Mouse (Mus musculus): ENCODE measurements at regions not wholly inside any gene's neighbourhood (a gene's known extent, or its start where the extent isn't known, plus 50 kb on each side); places are given as distances from the start of the nearest gene placed in this dataset.
"Not testable (repeated sequence)": the region's sequence is repeated elsewhere in the genome, so short reads cannot be mapped to it uniquely, and the experiment has no call there.

- not testable (repeated sequence) for DNase-seq
Observed at GRCm38 (mm10) chrX:75734628-75735302, 140.2 kb downstream of the Pls3 start.

DNA sequence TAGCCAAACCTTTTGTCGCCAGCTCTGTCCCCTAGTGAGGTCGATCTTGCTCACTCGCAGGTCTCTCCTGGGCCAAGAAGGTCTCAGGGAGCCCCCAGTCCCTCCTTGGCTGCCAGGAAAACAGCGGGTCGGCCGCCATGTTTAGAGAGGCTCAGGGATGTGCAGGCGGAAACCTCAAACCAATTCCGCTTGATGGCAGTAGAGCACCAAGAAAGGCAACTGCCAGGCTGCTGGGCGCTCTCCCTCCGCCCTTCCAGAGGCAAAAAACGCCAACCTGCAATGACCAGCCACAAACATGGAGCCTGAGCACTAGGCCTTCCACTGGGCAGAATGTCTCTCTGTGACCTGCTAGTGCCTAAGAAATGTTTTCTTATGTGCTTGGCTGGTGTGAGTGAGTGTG, 141.3 kb downstream of the Pls3 start:
- not testable (repeated sequence) for DNase-seq

DNA sequence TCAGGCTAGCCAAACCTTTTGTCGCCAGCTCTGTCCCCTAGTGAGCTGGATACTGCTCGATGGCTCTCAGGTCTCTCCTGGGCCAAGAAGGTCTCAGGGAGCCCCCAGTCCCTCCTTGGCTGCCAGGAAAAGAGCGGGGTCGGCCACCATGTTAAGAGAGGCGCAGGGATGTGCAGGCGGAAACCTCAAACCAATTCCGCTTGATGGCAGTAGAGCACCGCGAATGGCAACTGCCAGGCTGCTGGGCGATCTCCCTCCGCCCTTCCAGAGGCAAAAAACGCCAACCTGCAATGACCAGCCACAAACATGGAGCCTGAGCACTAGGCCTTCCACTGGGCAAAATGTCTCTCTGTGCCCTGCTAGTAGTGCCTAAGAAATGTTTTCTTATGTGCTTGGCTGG, 145.2 kb downstream of the Pls3 start:
- DNase-seq: not testable (repeated sequence)

DNA sequence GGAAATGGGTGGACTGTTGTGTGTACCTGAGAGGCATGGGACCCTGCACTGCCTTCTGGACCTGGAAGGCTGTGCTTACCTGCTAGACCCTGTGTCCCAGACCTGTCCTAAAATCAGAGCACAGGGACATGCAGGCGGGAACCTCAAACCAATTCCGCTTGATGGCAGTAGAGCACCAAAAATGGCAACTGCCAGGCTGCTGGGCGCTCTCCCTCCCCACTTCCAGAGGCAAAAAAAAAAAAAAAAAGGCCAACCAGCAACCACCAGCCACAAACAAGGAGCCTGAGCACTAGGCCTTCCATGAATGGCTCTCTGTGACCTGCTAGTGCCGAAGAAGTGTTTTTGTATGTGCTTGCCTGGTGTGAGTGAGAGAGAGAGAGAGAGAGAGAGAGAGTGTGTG, 146.5 kb downstream of the Pls3 start:
- no peak for DNase-seq

GRCm38 (mm10) chrX:75723542-75723941, 145.5 kb upstream of the Rab39b start:
- DNase-seq: not testable (repeated sequence)

GRCm38 (mm10) chrX:75699949-75700348, 121.9 kb upstream of the Rab39b start:
- DNase-seq: no peak

DNA sequence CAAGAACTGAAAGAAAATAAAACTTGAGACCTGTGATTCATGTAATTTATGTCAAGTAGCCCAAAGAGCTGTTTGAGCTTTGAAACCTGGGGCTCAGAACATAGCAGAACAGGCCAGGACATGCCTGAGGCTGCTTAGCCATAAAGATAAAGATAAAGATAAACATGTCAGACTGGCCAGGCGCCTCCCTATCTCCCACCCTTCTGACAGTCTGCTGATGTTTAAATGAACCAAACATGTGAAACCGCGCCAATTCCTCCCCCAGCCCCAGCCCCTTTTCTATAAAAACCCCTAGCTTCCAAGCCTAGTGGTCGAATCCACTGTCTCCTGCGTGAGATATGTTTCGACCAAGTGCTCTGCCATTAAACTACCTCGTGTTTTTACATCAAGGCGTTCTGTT, 97.2 kb upstream of the Rab39b start:
- not testable (repeated sequence) for DNase-seq

- DNase-seq: peak; percentile 88
Observed at GRCm38 (mm10) chrX:75673920-75674665, 96.1 kb upstream of the Rab39b start.

DNA sequence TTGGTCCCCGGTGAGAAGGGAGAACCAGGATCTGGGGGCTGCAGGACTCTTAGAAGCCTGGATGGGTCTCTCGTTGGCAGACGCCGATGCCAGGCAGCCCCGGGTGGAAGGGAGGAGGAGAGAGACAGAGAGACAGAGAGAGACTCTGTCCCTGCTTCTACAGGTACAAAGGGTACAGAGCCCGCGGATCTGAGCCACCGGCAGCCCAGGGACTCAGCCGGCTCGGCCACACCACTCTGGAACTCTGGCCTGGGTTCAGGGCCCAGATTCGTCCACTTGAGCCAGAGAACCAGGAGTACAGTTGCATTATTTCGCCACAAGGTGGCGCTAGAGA, 95.5 kb upstream of the Rab39b start:
- DNase-seq: no peak

DNA sequence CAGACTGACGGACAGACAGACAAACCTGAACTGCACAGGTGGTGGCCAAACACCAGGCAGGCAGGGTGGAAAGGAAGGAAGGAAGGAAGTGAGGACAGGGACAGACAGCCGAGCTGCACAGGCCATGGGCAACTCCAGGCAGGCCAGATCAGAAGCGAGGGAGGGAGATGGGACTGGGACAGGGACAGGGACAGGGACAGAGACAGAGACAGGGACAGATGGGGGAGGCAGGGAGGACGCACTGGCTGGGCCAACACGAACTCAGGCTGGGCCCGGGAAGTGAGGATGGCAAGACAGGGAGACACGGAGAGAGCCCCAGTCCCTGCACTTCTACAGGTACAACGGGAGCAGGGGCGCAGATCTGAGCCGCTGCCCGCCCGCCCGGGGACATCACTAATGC, 94.9 kb upstream of the Rab39b start:
- DNase-seq: peak; percentile 40

DNA sequence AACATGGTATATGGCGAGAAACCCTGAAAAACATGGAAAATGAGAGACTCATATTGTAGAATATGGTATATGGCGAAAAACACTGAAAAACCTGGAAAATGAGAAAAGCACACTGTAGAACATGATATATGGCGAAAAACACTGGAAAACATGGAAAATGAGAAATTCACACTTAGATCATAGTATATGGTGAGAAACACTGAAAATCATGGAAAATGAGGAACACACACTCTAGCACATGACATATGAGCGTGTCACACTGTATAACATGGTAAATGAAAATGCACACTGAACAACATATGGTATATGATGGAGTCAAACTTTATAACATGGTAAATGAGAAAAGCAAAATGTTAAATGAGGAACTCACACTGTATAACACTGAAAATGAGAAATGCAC, 89.6 kb upstream of the Rab39b start:
- DNase-seq: no peak

- no peak for DNase-seq
Observed at GRCm38 (mm10) chrX:75643402-75643801, 65.4 kb upstream of the Rab39b start.
